Mouse (Mus musculus) c-Kit-positive CD71-negative TER-119-negative erythroid progenitor cells, embryonic 14.5 days (primary cell): ENCODE measurements around the gene Gipc3.

Experiments
- DNase-seq: peaks from one replicate; pipeline ENCODE4 v3.0.0-alpha.2; 2013; ENCODE audit warnings: low read depth

Gipc3 gene

GRCm38 (mm10) chr10:81342686-81343505 lies at the start of gene Gipc3:
Gene Gipc3, minus strand, starts transcription at chr10:81343266.
- DNase-seq: no peak

- DNase-seq: no peak
Observed at GRCm38 (mm10) chr10:81392781-81393185, 49.7 kb upstream of the Gipc3 start, which contains the start of gene Smim24. Gene Smim24, plus strand, starts transcription at chr10:81393051.

GRCm38 (mm10) chr10:81392270-81392669 lies 49.2 kb upstream of the Gipc3 start:
- no peak for DNase-seq

- no peak for DNase-seq
Observed at GRCm38 (mm10) chr10:81390678-81390965, 47.6 kb upstream of the Gipc3 start.

GRCm38 (mm10) chr10:81389801-81390677 lies 47.0 kb upstream of the Gipc3 start:
- DNase-seq: no peak

- DNase-seq: no peak
Observed at GRCm38 (mm10) chr10:81389373-81389772, 46.3 kb upstream of the Gipc3 start.

- no peak for DNase-seq
Observed at GRCm38 (mm10) chr10:81388505-81389055, 45.5 kb upstream of the Gipc3 start, which contains the start of gene Gm48552. Gene Gm48552, plus strand, starts transcription at chr10:81389005.

GRCm38 (mm10) chr10:81387716-81388115 lies 44.6 kb upstream of the Gipc3 start:
- DNase-seq: no peak

GRCm38 (mm10) chr10:81385603-81386306 lies 42.7 kb upstream of the Gipc3 start:
- no peak for DNase-seq

GRCm38 (mm10) chr10:81384605-81384982 lies 41.5 kb upstream of the Gipc3 start:
- DNase-seq: no peak

GRCm38 (mm10) chr10:81383802-81384604 lies 40.9 kb upstream of the Gipc3 start, which contains the start of the genes Dohh and Gm48551:
Gene Dohh, plus strand, starts transcription at chr10:81384428.
Gene Gm48551, plus strand, starts transcription at chr10:81384466.
- peak; percentile 99 for DNase-seq

GRCm38 (mm10) chr10:81382039-81382438 lies 39.0 kb upstream of the Gipc3 start:
- DNase-seq: peak; percentile 85

- DNase-seq: no peak
Observed at GRCm38 (mm10) chr10:81379809-81380378, 36.8 kb upstream of the Gipc3 start.

- no peak for DNase-seq
Observed at GRCm38 (mm10) chr10:81379183-81379553, 36.1 kb upstream of the Gipc3 start.

- peak; percentile 100 for DNase-seq
Observed at GRCm38 (mm10) chr10:81378553-81379182, 35.6 kb upstream of the Gipc3 start.

GRCm38 (mm10) chr10:81377793-81378552 lies 34.9 kb upstream of the Gipc3 start, which contains the start of gene Fzr1:
Gene Fzr1, minus strand, starts transcription at chr10:81378516.
- DNase-seq: no peak

- no peak for DNase-seq
Observed at GRCm38 (mm10) chr10:81377362-81377664, 34.2 kb upstream of the Gipc3 start.

- no peak for DNase-seq
Observed at GRCm38 (mm10) chr10:81376561-81377361, 33.7 kb upstream of the Gipc3 start.

- DNase-seq: no peak
Observed at GRCm38 (mm10) chr10:81375322-81375721, 32.3 kb upstream of the Gipc3 start.
